Mouse (Mus musculus): ENCODE measurements around the gene Inpp5b.

Inpp5b gene

DNA sequence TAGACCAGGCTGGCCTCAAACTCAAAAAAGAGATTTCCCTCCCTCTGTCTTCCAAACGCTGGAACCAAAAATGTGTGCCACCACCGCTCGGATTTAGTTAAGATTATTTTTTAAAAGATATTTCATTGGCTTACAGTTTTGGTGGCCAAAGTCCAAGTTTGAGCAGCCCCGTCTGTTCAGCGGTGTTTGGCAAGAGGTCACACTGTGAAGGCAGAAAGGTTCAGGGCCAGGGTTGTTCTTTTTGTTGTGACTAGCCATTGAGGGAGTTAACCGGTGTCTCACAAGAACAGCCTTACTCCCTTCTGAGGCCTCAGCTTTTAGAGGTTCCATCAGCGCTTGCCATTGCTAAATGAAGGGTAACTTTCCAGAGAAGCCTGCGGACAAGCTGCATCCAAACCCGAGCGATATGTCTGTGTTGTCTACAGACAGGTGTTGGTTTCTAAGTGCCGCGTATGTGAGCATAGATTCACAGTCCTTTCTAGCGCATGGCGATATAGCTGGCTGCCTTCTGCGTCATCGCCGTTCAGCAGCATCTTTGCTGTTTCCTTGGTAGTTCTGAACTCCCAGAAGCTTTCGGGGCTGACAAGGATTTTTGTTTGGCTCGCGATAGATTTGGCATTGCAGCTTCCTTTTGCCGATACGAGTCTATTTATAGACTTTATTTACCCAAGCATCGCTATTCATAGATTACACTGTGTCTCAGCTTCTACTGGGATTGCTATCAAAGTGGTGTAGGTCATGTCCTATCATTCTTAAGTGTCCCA is 24.3 kb downstream of the Inpp5b start:
- peak; percentile 75 for DNase-seq (ENCODE audit: low read depth, low spot score)

DNA sequence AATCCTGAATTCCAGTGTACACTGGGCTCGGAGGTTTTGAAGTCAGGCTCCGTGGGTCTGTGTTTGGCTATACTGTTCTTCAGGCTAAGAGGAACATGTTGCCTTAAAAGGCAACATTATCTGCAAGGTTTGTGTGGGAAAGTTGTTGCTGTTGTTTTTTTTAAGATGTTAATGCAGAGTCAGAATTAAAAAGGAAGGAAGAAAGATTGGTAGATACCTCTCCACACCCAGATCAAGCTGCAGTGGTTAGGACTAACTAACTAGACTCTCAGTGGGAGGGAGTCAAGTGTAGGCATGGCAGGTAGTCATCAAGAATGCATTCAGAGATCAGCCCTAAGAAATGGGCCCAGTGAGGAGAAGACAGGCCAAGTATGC is 24.9 kb downstream of the Inpp5b start:
- no peak for DNase-seq (ENCODE audit: low read depth, low spot score)

DNA sequence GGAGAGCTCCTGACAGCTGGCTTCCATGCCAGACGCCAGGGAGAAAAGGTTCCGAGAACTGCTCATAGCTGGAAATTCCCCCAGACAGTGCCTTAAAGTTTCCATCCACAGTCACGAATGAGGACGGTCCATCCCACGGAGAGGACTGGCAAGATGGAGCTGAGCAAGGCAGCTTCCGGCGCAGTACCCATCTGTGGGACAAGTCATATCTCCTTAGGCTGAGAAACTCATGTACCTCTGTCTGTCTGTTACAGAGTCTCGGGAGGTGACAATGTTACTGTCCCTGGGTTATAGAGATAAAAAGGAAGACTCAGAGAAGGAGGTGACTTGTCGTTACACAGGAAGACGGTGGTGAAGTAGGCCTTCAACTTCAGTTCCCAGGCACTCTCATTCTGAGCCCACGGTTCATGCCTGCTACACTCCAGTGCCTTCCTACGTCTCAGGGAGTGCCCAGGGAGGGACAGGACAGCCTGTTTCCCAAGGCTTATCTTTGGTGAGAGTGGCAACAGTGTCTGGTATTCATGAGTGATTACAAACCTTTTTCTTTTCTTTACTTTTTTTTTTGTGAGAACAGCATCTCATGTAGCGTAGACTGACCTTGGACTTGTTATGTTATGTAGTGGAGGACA is 27.4 kb downstream of the Inpp5b start:
- DNase-seq (ENCODE audit: low read depth, low spot score), result peak; percentile 63

DNA sequence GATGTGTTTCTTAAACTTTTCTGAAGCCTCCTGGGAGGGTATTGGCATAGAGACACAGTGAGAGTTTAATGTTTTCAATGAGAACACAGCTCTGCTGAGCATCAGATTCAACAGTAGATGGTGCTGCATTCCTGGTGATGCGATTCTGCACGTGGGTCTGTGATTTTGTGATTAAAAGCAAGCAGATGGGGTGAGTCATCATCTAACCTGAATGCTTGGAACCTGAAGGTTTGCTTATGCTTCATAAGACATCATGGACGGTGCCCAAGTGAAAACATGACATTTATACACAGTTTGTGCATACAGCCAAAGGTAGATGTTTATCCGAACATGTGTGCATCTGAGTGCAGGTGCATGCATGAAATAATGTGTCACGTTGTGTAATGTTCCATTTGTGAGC is 29.0 kb downstream of the Inpp5b start:
- peak; percentile 95 for DNase-seq (ENCODE audit: low read depth, low spot score)

DNA sequence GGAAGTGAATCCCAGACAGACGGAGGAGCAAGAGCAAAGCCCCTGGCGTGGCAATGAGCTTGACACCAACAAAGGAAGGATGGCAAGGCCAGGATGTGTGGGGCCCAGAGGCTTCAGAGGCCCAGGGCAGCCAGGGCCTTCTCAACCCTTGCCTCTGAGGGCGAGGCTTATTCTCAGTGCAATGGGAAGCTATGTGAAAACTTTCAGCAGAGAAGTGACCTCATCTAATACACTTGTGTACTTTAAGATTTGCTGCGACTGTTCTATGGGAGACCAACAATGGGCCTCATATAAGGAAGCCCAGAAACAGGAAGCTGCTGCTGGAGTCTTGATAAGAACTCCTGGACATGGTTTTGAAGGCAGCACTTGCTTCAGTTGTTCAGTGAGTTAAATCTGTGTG is 30.5 kb downstream of the Inpp5b start:
- DNase-seq (ENCODE audit: low read depth, low spot score), result no peak

DNA sequence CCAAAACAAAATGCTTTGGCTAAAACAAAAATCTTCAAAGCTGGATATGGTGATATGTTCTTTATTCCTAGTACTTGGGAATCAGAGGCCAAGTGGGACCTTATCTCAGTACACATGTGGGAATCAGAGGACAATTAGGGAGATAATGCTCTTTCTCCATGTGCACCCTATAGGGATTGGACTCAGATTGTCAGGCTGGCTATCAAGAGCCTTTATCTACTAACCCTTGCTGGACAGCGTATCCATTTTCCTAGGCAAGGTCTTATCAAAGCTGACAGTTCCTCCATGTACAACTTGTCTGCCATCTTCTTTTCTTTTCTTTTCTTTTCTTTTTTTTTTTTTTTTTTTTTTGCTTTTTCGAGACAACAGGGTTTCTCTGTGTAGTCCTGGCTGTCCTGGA is 31.8 kb downstream of the Inpp5b start:
- no peak for DNase-seq (ENCODE audit: low read depth, low spot score)

DNA sequence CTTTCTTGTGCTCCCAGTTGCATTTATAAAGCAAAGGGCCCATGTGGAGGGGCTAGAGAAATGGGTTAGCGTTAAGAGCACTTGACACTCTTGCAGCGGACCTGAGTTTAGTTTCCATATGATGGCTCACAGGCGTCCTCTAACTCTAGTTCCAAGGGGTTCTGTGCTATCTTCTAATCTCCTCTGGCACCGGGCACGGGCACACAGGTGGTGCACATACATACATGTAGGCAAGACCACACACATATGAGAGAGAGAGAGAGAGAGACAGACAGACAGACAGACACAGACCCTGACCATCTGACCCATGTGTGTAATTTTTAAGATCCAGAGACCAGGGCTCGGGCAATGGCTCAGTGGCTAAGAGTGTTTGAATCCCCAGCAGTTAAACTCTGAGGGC is 32.3 kb downstream of the Inpp5b start:
- no peak for DNase-seq (ENCODE audit: low read depth, low spot score)

DNA sequence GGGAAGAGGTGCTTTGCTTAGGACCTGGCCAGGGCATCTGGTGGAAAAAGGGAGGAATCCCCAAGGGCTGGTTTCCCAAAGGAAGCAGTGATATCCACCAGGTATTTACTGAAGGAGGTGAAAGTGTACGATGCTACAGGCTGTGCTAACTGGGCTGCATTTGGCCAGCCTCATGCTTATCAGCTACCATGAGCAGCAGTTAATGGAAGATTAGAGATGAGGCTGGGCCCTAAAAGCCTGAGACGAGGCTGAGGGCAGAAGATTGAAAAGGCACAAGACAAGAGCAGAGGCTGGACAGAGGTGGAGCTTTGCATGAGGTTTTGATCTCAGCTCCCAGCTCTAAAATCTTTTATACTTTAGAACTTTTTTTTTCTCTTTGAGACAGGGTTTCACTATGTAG is 32.8 kb downstream of the Inpp5b start:
- DNase-seq (ENCODE audit: low read depth, low spot score), result no peak

DNA sequence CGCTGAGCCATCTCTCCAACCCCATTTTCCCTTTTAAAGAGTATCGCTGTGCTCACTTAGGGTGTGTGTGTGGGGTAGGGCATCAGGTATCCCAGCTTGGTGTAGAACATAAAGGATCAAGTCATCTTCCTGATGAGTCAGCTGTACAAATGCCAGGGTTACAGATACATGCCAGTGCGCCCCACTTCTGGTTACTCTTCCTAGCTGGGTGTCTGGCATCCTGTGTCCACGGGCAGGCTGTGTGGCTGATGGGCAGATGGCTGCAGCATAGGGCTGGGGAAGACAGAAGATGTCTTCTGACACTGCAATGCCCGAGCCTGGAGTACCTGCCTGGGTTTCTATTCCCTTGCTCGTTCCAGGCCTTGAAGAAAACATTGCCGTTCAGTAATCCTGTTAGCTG is 39.7 kb downstream of the Inpp5b start:
- peak; percentile 77 for DNase-seq (ENCODE audit: low read depth, low spot score)

DNA sequence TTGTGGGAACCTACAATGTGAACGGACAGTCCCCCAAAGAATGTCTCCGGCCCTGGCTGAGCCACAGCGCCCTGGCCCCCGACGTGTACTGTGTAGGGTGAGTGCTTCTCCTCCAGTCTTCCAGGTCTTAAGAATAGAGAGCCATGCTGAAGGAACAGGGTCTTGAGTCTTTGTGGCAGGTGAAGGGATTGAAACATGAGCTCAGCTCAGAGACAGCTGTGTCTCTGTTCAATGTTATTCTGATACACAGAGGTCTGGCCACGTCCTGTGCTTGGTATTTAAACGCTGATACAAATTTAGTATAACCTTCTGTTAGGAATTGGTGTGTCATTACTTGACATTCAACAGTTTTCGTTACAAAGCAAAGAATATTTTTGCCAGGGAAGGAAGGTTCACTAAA is 40.7 kb downstream of the Inpp5b start:
- no peak for DNase-seq (ENCODE audit: low read depth, low spot score)

DNA sequence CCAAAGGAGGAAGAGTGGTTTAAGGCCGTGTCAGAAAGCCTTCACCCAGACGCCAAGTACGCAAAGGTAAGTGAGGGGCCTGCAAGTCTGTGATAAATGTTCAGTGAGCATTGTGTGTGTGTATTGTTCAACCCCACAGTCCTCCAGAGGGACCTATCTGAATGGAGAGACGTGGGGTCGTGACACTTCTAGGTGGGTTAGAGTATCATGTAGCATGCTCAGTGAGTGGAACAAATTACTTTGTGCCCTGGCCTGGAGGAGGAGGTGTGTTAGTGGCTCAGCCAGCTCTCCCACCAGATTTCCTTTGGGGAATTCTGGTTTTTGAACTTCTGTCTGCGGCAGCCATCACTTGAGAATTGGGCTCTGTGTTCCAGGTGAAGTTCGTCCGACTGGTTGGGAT is 42.3 kb downstream of the Inpp5b start:
- DNase-seq (ENCODE audit: low read depth, low spot score), result no peak

DNA sequence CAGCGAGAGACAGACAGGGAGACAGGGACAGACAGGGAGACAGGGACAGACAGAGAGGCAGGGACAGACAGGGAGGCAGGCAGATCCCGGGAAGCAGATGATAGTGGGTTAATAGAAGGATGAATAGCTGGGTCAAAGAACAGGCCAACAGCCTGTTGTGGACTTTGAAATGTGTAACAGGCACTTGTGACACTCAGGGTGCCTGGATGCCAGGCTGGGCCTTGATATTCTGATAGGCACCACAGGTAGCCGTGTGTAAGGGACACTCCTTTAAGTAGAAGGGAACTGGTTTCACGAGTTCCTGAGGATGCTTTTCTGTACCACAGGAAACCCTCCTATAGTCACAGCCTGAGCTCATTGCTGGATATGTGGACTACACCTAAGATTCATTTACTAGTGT is 48.4 kb downstream of the Inpp5b start:
- DNase-seq (ENCODE audit: low read depth, low spot score), result no peak

DNA sequence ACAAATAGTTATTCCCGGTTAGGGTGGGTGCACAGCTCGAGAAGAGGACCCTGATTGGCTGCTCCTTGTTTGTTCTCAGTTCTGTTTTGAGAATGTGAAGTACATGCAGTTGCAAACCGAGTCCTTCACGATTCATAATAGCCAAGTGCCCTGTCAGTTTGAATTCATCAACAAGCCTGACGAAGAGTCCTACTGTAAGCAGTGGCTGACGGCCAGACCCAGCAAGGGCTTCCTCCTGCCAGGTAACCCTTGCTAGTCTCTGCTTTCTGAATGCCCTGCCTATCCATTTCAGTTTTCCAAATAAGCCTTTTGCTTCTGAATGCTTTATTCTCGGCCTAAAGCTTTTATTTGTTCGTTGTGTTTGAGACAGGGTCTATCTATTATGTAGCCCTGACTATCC is 50.5 kb downstream of the Inpp5b start:
- DNase-seq (ENCODE audit: low read depth, low spot score), result peak; percentile 76

DNA sequence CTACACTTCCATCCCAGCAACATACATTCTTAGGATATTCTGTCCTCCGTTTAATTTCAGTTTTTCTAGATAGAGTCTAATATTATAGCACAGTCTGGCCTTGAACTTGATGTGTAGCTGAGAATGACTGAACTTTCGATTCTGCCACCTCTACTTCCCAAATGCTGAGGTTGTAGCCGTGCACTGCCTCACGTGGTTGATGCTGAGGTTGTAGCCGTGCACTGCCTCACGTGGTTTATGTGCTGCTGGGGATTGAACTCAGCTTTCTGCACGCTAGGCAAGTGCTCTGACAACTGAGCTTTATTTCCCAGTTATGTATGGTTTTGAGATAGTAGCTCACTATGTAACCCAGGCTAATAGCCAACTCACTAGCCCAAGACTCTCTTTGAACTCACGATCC is 54.5 kb downstream of the Inpp5b start:
- no peak for DNase-seq (ENCODE audit: low read depth, low spot score)

DNA sequence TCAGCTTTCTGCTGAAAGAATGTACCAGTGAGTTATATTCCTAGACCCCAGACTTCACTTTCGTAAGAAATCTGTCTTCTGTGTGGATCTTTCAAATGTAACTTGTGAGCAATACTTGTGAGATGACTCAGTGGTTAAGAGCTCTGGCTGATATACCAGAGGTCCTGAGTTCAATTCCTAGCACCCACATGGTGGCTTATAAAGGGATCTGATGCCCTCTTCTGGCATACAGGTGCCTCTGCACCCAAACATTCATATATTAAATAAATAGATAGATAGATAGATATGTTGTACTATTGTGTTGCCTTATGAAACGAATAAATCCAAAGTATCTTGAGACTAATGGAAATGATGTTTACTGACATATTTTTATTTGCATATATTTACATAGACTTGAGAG is 55.3 kb downstream of the Inpp5b start:
- no peak for DNase-seq (ENCODE audit: low read depth, low spot score)

DNA sequence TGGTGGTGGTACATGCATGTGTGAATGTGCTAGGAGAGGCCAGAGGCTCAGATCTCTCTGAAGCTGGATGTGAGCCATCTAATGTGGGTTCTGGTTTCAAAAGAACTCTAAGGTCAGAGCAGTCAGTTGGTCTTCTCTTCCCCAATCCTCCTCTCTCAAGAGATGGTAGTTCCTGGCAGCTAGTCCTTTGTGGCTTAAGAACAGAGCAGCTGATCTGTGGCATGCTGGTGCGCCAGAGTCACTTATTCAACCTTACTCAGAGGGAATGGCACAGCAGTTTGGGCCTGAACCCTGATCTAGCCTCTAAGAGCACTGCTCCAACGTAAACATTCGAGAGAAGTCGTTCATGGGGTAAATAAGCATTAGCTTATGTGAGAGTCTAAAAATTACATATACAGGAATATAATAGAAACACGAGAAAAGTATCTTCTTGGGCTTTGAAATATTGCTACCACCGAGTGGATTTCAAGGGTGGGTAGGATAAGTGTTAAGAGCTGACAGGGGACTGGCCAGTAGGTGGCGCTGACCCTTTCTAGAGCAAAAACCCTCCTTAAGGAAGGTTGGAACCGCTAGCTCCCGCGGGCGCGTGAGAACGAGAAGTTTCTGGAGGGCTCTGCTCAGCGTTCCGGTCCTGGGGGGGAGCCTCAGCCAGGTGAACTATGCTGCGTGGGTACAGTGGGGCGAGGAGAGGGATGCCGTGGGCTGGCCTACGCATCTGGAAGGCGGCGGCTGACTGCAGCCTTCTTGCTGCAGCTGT is 60.1 kb downstream of the Inpp5b start, which contains the start of gene Mtf1:
Mtf1 (plus strand) TSS at position 553 of the 757 bp plus-strand sequence.
- peak; percentile 97 for DNase-seq (ENCODE audit: low read depth, low spot score)

DNA sequence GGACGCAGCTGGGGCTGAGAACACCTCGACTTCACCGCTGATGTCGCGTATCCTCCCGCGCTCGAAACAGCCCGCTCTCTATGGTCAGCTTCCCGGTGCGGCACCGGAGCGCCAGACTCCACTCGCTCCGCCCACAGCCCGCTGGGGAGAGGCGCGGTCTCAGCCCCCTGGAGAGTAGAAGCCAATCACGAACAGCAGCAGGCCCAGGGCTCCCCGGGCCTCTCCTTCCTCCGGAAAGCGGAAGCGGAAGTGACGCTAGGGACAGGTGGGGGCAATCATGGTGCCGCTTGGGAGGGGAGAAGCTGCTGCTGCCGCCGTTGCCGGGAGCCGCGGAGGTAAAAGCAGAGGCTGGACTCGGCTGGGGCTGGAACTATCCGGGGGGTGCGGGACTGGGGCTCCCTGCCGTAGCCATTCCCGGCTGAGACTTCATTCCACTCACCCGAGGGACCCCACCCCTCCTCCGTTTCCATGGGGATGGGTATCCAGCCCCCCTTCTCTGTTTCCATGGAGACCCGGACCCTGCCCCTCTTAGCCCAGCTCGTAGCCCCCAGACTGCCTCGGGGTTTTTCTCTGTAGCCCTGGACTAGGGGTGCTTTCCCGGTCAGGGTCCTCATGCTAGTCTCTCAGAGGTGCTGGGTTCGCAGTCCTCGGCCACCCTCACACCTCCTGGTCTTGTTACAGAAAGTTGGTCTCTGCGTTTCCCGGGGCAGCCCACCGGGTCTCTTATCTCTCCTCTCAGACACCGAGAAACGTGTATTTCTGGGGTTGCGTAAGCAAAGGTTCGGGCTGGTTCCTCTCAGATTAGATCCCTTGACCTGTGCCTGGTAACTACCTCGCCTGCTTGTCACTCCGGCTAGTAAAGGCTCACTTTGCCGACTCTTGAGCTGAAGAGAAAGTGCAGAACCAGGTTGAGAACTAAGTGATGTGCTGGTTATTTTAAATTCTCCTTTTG is 60.9 kb downstream of the Inpp5b start:
- DNase-seq (ENCODE audit: low read depth, low spot score), result peak; percentile 99

DNA sequence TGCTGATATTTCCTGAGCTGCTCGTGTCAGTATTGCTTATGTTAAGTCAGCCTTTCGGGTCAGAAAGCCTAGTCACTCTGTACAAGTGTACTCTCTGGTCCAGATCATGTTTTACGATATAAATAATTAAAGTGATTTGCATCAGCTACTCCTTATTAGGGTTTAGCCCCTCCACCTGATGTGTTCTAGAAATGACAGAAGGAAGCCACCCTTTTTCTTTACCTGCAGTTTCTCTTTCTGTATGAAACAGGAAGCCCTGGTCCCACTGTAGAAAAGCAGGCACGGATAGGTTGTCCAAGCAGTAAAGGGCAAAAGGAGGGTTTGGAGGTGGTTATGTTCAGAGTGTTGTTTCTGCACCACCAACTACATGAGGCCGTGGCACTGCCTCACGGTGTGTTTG is 61.8 kb downstream of the Inpp5b start:
- DNase-seq (ENCODE audit: low read depth, low spot score), result no peak

DNA sequence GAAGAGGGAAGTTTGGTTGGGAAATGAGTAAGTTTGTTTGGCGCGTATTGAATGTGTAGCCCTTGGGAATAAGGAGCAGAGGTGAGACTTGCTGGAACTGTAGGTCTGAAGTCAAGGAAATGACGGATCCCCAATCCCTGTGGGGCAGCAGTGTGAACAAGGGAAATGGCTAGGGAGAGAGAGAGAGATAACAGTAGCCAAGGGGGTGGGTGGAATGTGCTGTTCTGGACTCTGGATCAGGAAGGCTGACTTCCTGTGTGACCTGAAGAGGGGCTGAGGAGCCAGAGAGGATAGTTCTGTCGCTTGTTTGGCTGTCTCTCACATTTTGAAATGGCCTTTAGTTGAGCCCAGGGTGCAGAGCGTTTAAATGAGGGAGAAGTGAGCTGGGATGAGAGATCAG is 66.9 kb downstream of the Inpp5b start:
- no peak for DNase-seq (ENCODE audit: low read depth, low spot score)

DNA sequence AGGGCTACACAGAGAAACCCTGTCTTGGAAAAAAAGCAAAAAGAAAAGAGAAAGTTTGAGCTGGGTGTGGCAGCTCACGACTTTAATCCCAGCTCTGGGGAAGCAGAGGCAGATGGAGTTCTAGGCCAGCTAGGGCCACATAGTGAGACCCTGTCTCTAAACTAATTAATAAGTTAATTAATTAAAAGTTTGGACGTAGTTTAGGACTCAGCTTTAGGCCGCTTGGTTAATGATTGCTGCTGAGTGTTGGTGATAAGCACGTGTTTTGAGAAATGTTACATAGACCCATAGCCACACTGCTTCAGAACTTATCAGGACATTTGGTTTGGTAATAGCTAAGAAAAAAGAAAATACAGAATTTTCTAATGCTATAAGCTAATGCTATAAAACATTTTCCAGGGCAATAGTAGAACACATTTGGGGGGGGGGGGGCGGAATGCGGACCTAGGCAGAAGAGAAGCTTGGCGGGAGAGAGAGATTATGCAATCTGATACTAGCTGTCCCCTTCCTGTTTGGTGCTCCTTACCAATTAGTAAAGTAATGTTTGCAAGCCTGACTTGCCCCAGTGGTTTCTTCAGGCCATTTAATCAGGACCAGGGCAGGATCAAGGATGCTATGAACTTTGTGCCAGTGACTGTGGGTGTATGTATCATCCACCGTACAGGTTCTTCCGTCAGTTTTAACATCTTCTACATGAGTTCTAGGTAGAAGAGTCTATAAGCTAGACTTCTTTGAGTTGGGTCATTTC is 67.7 kb downstream of the Inpp5b start:
- DNase-seq (ENCODE audit: low read depth, low spot score), result no peak

DNA sequence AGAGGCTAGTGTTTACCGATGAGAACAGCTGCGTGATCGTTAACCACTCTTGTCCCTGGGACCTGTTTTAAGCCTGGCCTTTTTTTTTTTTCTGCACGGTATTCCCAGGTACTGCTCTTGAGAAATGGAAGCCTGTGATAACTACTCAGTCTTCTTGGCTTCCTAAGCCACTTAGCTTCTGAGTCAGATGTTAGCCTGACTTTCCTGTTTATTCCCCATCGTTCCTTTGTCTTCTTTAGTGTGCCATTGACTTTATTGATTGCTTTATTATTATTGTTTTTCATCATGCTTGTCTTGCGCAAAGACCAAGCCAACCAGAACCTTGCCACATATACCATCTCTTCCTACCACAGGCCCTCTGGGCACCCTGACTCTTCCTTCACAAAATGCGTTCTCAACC is 68.4 kb downstream of the Inpp5b start:
- DNase-seq (ENCODE audit: low read depth, low spot score), result no peak

Data from brain, adult 2 months (tissue).